Mouse (Mus musculus) kidney, adult 2 months (tissue): Measurements from ENCODE around the gene Tas2r138.

Experiments
- CTCF ChIP-seq: fragments of 200-500 bp; conservative IDR thresholded peaks from 2 replicates; pipeline ENCODE4 v1.5.1; 2011; ENCODE audit warnings: low read depth, mild to moderate bottlenecking, control low read depth, low read length, moderate library complexity, mixed read lengths; ENCODE audit not compliant: insufficient read depth, insufficient read length
- POLR2A ChIP-seq: fragments of 200-500 bp; IDR thresholded peaks from one replicate; pipeline ENCODE4 v1.6.1; 2011; ENCODE audit warnings: low read depth, low read length, control low read depth

GRCm38 (mm10) chr6:40576305-40576704 lies 36.8 kb downstream of the Tas2r138 start:
- TF ChIP-seq CTCF (no peak), POLR2A (no peak)
